Mouse (Mus musculus): ENCODE data around the gene Btn2a2. TPM values are rescaled to one million over a fixed set of nuclear protein-coding genes. Genes with fewer than 3 reads are reported as not detected.

Gene Btn2a2
- polyA plus RNA-seq, 1 experiment from 2014 or later = not detected

DNA sequence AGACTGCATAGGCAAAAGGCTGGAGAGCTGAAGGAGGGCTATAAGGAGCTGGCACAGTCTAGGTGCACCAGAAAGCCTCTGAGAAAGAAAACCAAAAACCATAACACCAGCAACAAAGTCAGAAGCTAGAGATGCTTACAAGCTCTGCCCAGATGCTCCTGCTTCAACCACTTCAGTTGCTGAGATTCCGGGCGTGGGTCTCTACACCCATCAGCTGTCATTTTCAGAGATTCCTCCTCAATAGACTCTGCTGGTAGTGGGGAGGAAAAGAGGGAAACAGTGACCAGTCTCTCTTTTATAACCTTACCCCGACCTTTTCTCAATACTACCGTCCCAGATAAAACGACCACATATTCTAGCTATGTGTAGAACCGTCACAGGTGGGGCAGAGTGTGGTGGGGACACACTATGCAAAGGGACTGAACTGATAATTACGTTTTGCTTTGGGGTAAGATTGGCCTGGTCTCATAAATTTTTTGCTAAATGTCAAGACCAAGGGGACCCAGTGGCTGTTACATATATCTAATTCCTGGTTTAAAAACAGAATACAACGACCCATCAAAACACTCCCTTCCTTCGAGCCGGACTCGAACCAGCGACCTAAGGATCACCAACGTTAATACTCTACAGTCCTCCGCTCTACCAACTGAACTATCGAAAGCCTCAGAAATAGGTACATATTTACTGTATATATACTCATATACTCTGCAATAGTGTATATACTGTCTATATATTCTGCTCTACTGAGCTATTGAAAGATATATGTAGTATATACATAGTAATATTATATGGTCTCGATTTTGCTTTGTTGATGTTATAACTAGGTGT, 60.3 kb downstream of the Btn2a2 start:
- no peaks in the 10 kb centered on the region for H3K36me3 ChIP-seq (ENCODE audit: control insufficient read depth, insufficient read depth, low read length)
- H3K27me3 ChIP-seq (ENCODE audit: control insufficient read depth, insufficient read depth, low read length) = no peaks in the 10 kb centered on the region
- WGBS = 60% methylated on average over 16 of the region's 16 CpGs
- no peak overlapping the region for H3K9ac ChIP-seq (replicated peaks; ENCODE audit: low read depth, low read length)
- peaks cover 3% of the 10 kb centered on the region; the same call in 1 of the 2 replicates for H3K4me1 ChIP-seq (ENCODE audit: control insufficient read depth, insufficient read depth, low read length)
- no peaks in the 10 kb centered on the region for H3K9me3 ChIP-seq (ENCODE audit: control insufficient read depth, low read length)
- H3K27ac ChIP-seq (ENCODE audit: low read depth, low read length) = no peak overlapping the region
- no peak overlapping the region for H3K4me2 ChIP-seq (ENCODE audit: low read depth, low read length)
- ATAC-seq (ENCODE audit: low read depth) = no peak
- H3K4me3 ChIP-seq (ENCODE audit: low read depth, low read length) = no peak overlapping the region

Small RNAs within 50 kb of the gene (microRNA-seq; reads per million reads assigned to microRNA genes)
- gene Gm44297 (not detected), gene n-TStga1 (not detected)

Other genes starting within 250 kb of the Btn2a2 start
- gene Vmn1r223, start 241.7 kb downstream of the Btn2a2 start, polyA plus RNA-seq (2014; fragmentation: Nextera tagmentation; extraction: Ambion mirVana) = not detected in 2 replicates
- 51.9 and 59.8 TPM in 2 replicates for gene Zfp322a, start 119.6 kb downstream of the Btn2a2 start, polyA plus RNA-seq (2014; fragmentation: Nextera tagmentation; extraction: Ambion mirVana)
- gene Abt1, start 65.0 kb downstream of the Btn2a2 start, polyA plus RNA-seq (2014; fragmentation: Nextera tagmentation; extraction: Ambion mirVana) = 8.8 and 9.5 TPM in 2 replicates
- 0.17 TPM in 1 of 2 replicates, not detected in the other for gene Btn1a1, start 23.0 kb downstream of the Btn2a2 start, polyA plus RNA-seq (2014; fragmentation: Nextera tagmentation; extraction: Ambion mirVana)
- gene Hist1h4h, start 42.2 kb upstream of the Btn2a2 start, polyA plus RNA-seq (2014; fragmentation: Nextera tagmentation; extraction: Ambion mirVana) = 1.7 and 2.1 TPM in 2 replicates
- not detected in 2 replicates for gene Hist1h2af, start 45.0 kb upstream of the Btn2a2 start, polyA plus RNA-seq (2014; fragmentation: Nextera tagmentation; extraction: Ambion mirVana)
- gene Hist1h3g, start 46.6 kb upstream of the Btn2a2 start, polyA plus RNA-seq (2014; fragmentation: Nextera tagmentation; extraction: Ambion mirVana) = 0.72 TPM in 1 of 2 replicates, not detected in the other
- gene Hist1h2bh, start 54.5 kb upstream of the Btn2a2 start, polyA plus RNA-seq (2014; fragmentation: Nextera tagmentation; extraction: Ambion mirVana) = 0.33 TPM in 1 of 2 replicates, not detected in the other
- 0.52 TPM in 1 of 2 replicates, not detected in the other for gene Hist1h3f, start 55.2 kb upstream of the Btn2a2 start, polyA plus RNA-seq (2014; fragmentation: Nextera tagmentation; extraction: Ambion mirVana)
- not detected in 2 replicates for gene Hist1h4f, start 62.8 kb upstream of the Btn2a2 start, polyA plus RNA-seq (2014; fragmentation: Nextera tagmentation; extraction: Ambion mirVana)
- gene Hist1h1d, start 64.4 kb upstream of the Btn2a2 start, polyA plus RNA-seq (2014; fragmentation: Nextera tagmentation; extraction: Ambion mirVana) = 0.07 and 0.13 TPM in 2 replicates
- 1.9 and 2.4 TPM in 2 replicates for gene Hist1h3e, start 73.5 kb upstream of the Btn2a2 start, polyA plus RNA-seq (2014; fragmentation: Nextera tagmentation; extraction: Ambion mirVana)
- gene Hist1h2ae, start 82.4 kb upstream of the Btn2a2 start, polyA plus RNA-seq (2014; fragmentation: Nextera tagmentation; extraction: Ambion mirVana) = 11.7 and 12.9 TPM in 2 replicates
- 0.75 and 1.1 TPM in 2 replicates for gene Hist1h2bg, start 82.5 kb upstream of the Btn2a2 start, polyA plus RNA-seq (2014; fragmentation: Nextera tagmentation; extraction: Ambion mirVana)
- gene Hist1h2bf, start 85.3 kb upstream of the Btn2a2 start, polyA plus RNA-seq (2014; fragmentation: Nextera tagmentation; extraction: Ambion mirVana) = 0.94 TPM in 1 of 2 replicates, not detected in the other
- 1.1 TPM in 1 of 2 replicates, not detected in the other for gene Hist1h2ad, start 85.5 kb upstream of the Btn2a2 start, polyA plus RNA-seq (2014; fragmentation: Nextera tagmentation; extraction: Ambion mirVana)
- gene Hist1h3d, start 86.9 kb upstream of the Btn2a2 start, polyA plus RNA-seq (2014; fragmentation: Nextera tagmentation; extraction: Ambion mirVana) = 0.50 and 1.1 TPM in 2 replicates
- gene Hist1h4d, start 92.7 kb upstream of the Btn2a2 start, polyA plus RNA-seq (2014; fragmentation: Nextera tagmentation; extraction: Ambion mirVana) = 23.6 and 25.2 TPM in 2 replicates
- gene Hist1h2be, start 132.3 kb upstream of the Btn2a2 start, polyA plus RNA-seq (2014; fragmentation: Nextera tagmentation; extraction: Ambion mirVana) = 1.1 and 1.3 TPM in 2 replicates
- 3.3 and 4.3 TPM in 2 replicates for gene Hist1h1e, start 133.7 kb upstream of the Btn2a2 start, polyA plus RNA-seq (2014; fragmentation: Nextera tagmentation; extraction: Ambion mirVana)
- 0.17 and 0.41 TPM in 2 replicates for gene Hist1h2ac, start 195.1 kb upstream of the Btn2a2 start, polyA plus RNA-seq (2014; fragmentation: Nextera tagmentation; extraction: Ambion mirVana)
- gene Hist1h2bc, start 195.3 kb upstream of the Btn2a2 start, polyA plus RNA-seq (2014; fragmentation: Nextera tagmentation; extraction: Ambion mirVana) = 11.6 and 20.8 TPM in 2 replicates
- gene Hist1h1t, start 207.0 kb upstream of the Btn2a2 start, polyA plus RNA-seq (2014; fragmentation: Nextera tagmentation; extraction: Ambion mirVana) = not detected in 2 replicates
- 2.1 and 3.5 TPM in 2 replicates for gene Hist1h4c, start 209.6 kb upstream of the Btn2a2 start, polyA plus RNA-seq (2014; fragmentation: Nextera tagmentation; extraction: Ambion mirVana)
- 2.4 and 4.7 TPM in 2 replicates for gene Hfe, start 222.0 kb upstream of the Btn2a2 start, polyA plus RNA-seq (2014; fragmentation: Nextera tagmentation; extraction: Ambion mirVana)
- gene Hist1h1c, start 250.0 kb upstream of the Btn2a2 start, polyA plus RNA-seq (2014; fragmentation: Nextera tagmentation; extraction: Ambion mirVana) = 5.3 and 8.4 TPM in 2 replicates